In genomic region chr2:4733971-4734370, GRCm38 (mm10) we compare ENCODE assay signal across 23 mouse cellular contexts. TPM values are rescaled to one million over a fixed set of nuclear protein-coding genes. Genes with fewer than 3 reads are reported as not detected.
DNase-seq lines count a peak whose midpoint lies in the region; TF ChIP-seq lines count a peak whose summit lies in the region.
"Had no signal": no experiment of that assay in that cellular context is flagged by ENCODE, and none has a peak within 500 bp of the region (broad histone marks: within the 10 kb centered on the region; RNA-seq: fewer than 3 reads in every experiment).

No protein-coding gene starts in this region.

- no peaks in the 10 kb centered on the region for H3K27me3 ChIP-seq in liver, adult 2 months (ENCODE audit: control insufficient read depth, insufficient read depth, low read length)
- H3K27me3 ChIP-seq: CH12.LX; embryonic facial prominence, embryonic 12.5 days; forebrain, embryonic 12.5 days; Patski had no signal

- 33% methylated on average over 1 of the region's 1 CpGs for WGBS in liver, adult 2 months

- peak; percentile 67 for DNase-seq in liver, adult 2 months (ENCODE audit: extremely low read depth, low read depth, low spot score)
- no peak for DNase-seq in liver
- DNase-seq in lung, postnatal 36 days: peak; percentile 26
- no peak for DNase-seq in lung, postnatal 4 days
- no peak for DNase-seq in layer of hippocampus, adult 2 months (ENCODE audit: low spot score in 2 of 2)
- DNase-seq: adrenal gland, adult 8-10 months; adrenal gland, postnatal 14 days; adrenal gland, postnatal 36 days; B cell, adult 2 months; cerebellum, adult 11-12 months; cerebellum, adult 2 months; cerebellum, adult 9-10 months; cerebellum, postnatal 10 days; cerebellum, postnatal 25 days had no signal

- no peak overlapping the region for H3K27ac ChIP-seq in liver, adult 2 months (replicated peaks; ENCODE audit: insufficient read depth, low read depth, low read length)
- no peak overlapping the region for H3K27ac ChIP-seq in layer of hippocampus, adult 2 months
- H3K27ac ChIP-seq: embryonic facial prominence, embryonic 10.5 days; embryonic facial prominence, embryonic 12.5 days; forebrain, embryonic 10.5 days; forebrain, embryonic 12.5 days had no signal

- H3K79me2 ChIP-seq in liver, adult 2 months (ENCODE audit: control insufficient read depth, insufficient read depth, low read length): peaks cover 2% of the 10 kb centered on the region; the same call in 1 of the 2 replicates

- H3K36me3 ChIP-seq in liver, adult 2 months (ENCODE audit: control insufficient read depth, insufficient read depth, low read length): 0 out of 2 replicates have a peak, but pooled peaks cover 2% of the 10 kb centered on the region
- H3K36me3 ChIP-seq: embryonic facial prominence, embryonic 10.5 days; embryonic facial prominence, embryonic 12.5 days; forebrain, embryonic 10.5 days; forebrain, embryonic 12.5 days; G1E had no signal

- no peak for TF ChIP-seq CTCF in liver, adult 2 months (IDR thresholded peaks at IDR 0.05; ENCODE audit: low read depth, low read length)
- TF ChIP-seq CTCF in layer of hippocampus, adult 2 months (conservative IDR thresholded peaks at IDR 0.05): no peak

- no peak overlapping the region for H3K9ac ChIP-seq in liver, adult 2 months (ENCODE audit: low read depth, low read length)
- H3K9ac ChIP-seq: embryonic facial prominence, embryonic 12.5 days; forebrain, embryonic 12.5 days had no signal

- no peak overlapping the region for H3K4me3 ChIP-seq in liver, adult 2 months (ENCODE audit: insufficient read depth, low read depth, low read length)
- no peak overlapping the region for H3K4me3 ChIP-seq in layer of hippocampus, adult 2 months
- H3K4me3 ChIP-seq: embryonic facial prominence, embryonic 10.5 days; embryonic facial prominence, embryonic 12.5 days; forebrain, embryonic 10.5 days; forebrain, embryonic 12.5 days had no signal

- no peaks in the 10 kb centered on the region for H3K4me1 ChIP-seq in liver, adult 2 months (ENCODE audit: control insufficient read depth, insufficient read depth, low read length)
- H3K4me1 ChIP-seq: embryonic facial prominence, embryonic 10.5 days; embryonic facial prominence, embryonic 12.5 days; forebrain, embryonic 10.5 days; forebrain, embryonic 12.5 days had no signal

- no peak for TF ChIP-seq POLR2A in liver, adult 2 months (IDR thresholded peaks at IDR 0.05; ENCODE audit: extremely low read depth, insufficient read depth, low read length)

RNA-seq across cellular contexts. Expression of gene Bend7, which starts 16.3 kb away (rescaled TPM):
- total RNA-seq in liver, adult 2 months (2014; rRNA removed): 6.0 and 7.7 TPM in 2 replicates
- 3.7 and 3.9 TPM in 2 replicates for polyA plus RNA-seq in liver, adult 2 months (2012; rRNA removed)
- total RNA-seq in layer of hippocampus, adult 2 months (2021): 1 to 10 TPM; 1.7 to 2.3 TPM
- total RNA-seq: CH12.LX had no signal
- polyA plus RNA-seq: activated CD4-positive, CD25-positive, alpha-beta regulatory T cell, adult 4 months; CD4-positive, CD25-positive, alpha-beta regulatory T cell, adult 4 months; G1E had no signal

Comparison
In these comparisons a context has a peak if more than half of its experiments do, and no peak if none do; other contexts are left out.
1. DNase-seq: peak in liver, adult 2 months (single experiment) and lung, postnatal 36 days (single experiment); none in liver (single experiment), lung, postnatal 4 days (0 of 2) and layer of hippocampus, adult 2 months (0 of 2).